Mouse (Mus musculus): Measurements from ENCODE around the gene Cby1. TPM values are rescaled to one million over a fixed set of nuclear protein-coding genes. Genes with fewer than 3 reads are reported as not detected.
A peak's percentile ranks its signal among the peaks of the same experiment; 100 is the strongest.
"Not testable (repeated sequence)": the region's sequence is repeated elsewhere in the genome, so short reads cannot be mapped to it uniquely, and the experiment has no call there.

The Cby1 gene
- polyA plus RNA-seq, 1 experiment from 2014 or later, result 60.3 TPM

DNA sequence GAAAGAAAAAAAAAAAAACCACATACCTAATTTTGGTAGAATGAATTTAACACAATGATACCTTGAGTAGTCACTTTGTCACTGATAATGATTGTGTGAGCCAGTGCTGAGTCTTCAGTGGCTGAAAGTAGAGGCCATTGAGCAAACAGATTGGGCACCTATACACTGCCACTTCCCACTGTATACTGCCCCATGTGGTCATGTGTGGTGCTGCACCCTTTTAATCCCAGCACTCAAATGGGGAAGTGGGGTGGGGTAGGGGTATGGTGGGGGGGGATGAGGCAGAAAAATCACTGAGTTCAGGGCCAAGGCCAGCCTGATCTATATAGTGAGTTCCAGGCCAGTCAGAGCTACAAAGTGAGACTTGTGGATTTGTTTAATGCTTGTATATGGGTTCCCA is 8.4 kb upstream of the Cby1 start:
- no peaks in the 10 kb centered on the region for H3K9me3 ChIP-seq
- H3K36me3 ChIP-seq, result peaks cover 7% of the 10 kb centered on the region; the same call in 1 of the 2 replicates

DNA sequence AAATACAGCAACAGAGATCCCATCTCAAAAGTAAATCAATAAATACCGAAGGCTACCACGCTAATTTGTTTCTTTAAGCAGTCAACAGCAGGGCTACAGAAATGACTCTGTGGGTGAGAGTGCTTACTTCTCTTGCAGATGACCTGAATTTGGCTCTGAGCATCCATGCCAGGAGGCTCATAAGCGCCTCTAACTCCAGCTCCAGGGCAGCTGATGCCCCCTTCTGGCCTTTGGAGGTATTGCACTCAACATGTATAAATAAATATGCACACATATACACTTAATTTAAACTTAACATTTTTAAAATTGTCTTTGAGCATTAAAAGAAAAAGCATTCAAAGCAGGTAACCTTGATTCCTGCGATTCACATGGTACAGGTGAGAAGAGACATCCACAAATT is 7.5 kb upstream of the Cby1 start:
- peaks cover 7% of the 10 kb centered on the region; the same call in 1 of the 2 replicates for H3K36me3 ChIP-seq
- H3K4me1 ChIP-seq, result no peaks in the 10 kb centered on the region
- no peaks in the 10 kb centered on the region for H3K9me3 ChIP-seq
- H3K27ac ChIP-seq, result no peak overlapping the region
- no peak overlapping the region for H3K4me3 ChIP-seq
- no peak overlapping the region for H3K9ac ChIP-seq
- H3K27me3 ChIP-seq, result no peaks in the 10 kb centered on the region
- ATAC-seq (ENCODE audit: insufficient number of reproducible peaks, insufficient read depth, low FRiP score, low TSS enrichment), result no peak
- H3K4me2 ChIP-seq (replicated peaks), result no peak overlapping the region
- WGBS, result 73% methylated on average over 4 of the region's 4 CpGs

More for the DNA sequence above, 8.4 kb upstream of the Cby1 start:
- H3K27me3 ChIP-seq, result no peaks in the 10 kb centered on the region
- no peaks in the 10 kb centered on the region for H3K4me1 ChIP-seq
- no peak overlapping the region for H3K4me2 ChIP-seq (replicated peaks)
- no peak overlapping the region for H3K4me3 ChIP-seq
- no peak overlapping the region for H3K9ac ChIP-seq
- H3K27ac ChIP-seq, result no peak overlapping the region
- no peak for ATAC-seq (ENCODE audit: insufficient number of reproducible peaks, insufficient read depth, low FRiP score, low TSS enrichment)

DNA sequence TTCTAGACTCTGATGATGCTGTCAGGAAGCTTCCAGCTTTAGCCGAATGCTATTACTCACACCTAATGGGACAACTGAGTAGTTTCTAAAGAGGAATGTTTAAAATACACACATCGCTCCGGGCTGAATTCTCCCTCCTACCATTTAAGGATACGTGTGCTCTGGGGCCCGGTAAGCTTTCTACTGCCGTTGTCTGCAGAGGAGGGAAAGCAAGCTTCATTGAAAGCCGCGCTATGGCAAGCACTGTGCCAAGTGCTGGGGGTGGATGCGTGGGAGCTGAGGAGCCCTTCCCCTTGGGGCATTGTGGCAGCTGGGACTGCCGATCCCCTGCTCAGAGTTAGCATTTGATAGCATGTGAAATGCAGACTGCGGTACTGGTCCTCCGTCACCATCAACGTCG is 2.5 kb upstream of the Cby1 start:
- no peak for ATAC-seq (ENCODE audit: insufficient number of reproducible peaks, insufficient read depth, low FRiP score, low TSS enrichment)
- Histone ChIP-seq H3K9me3 (no peaks in the 10 kb centered on the region), H3K27ac (no peak overlapping the region), H3K36me3 (peaks cover 1% of the 10 kb centered on the region; the same call in 1 of the 2 replicates), H3K9ac (no peak overlapping the region), H3K4me2 (replicated peaks) (no peak overlapping the region), H3K4me3 (no peak overlapping the region), H3K4me1 (peaks cover 9% of the 10 kb centered on the region), H3K27me3 (no peaks in the 10 kb centered on the region)
- 94% methylated on average over 14 of the region's 14 CpGs for WGBS

DNA sequence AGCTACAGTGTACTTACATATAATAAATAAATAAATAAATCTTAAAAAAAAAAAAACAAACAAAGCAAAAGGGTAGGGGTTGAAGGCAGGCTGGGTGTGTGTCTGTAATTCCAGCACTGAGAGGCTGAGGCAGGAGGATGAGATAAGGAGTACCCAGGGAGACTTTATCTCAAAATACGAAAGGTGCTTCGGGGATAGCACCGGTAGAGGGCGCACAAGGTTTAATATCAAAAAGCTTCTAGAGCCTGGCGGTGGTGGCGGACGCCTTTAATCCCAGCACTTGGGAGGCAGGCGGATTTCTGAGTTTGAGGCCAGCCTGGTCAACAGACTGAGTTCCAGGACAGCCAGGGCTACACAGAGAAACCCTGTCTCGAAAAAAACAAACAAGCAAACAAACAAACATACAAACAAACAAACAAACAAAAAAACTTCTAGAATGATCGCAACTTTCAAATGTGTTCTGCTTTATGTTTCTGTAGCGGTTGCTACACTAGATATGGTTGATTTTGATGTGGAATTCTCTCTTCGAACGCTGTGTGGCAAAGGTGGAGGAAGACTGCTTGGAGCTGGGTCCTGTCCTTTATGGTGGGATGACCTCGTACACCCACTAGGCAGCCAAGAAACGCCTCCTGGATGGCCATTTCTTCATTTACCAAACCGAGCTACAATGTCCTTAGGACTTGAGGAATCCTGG is 1.0 kb upstream of the Cby1 start:
- WGBS, result 4% methylated on average over 16 of the region's 16 CpGs
- no peak for ATAC-seq (ENCODE audit: insufficient number of reproducible peaks, insufficient read depth, low FRiP score, low TSS enrichment)
- no peaks in the 10 kb centered on the region; the same call in 1 of the 2 replicates for H3K9me3 ChIP-seq
- peak overlapping the region; percentile 61 for H3K4me3 ChIP-seq
- H3K9ac ChIP-seq, result peak overlapping the region; percentile 77
- peaks cover 15% of the 10 kb centered on the region for H3K36me3 ChIP-seq
- H3K4me2 ChIP-seq (replicated peaks), result peak overlapping the region; percentile 90
- peaks cover 9% of the 10 kb centered on the region for H3K4me1 ChIP-seq
- peak overlapping the region; percentile 89 for H3K27ac ChIP-seq
- no peaks in the 10 kb centered on the region for H3K27me3 ChIP-seq

DNA sequence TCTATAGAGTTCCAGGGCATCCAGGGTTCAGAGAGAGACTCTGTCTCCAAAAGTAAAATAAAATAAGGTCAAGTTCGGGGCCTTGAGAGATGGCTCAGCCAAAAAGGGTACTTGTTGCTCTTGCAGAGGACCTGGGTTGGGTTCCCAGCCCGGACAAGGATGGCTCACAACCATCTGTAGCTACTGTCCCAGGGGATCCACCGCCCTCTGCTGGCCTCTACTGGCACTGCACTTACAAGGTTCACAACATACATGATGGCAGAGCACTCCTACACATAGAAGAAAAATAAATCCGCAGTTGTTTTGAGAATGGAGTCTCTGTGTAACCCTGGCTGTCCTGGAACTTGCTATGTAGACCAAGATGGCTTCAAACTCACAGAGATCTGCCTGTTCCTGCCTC is 2.9 kb downstream of the Cby1 start:
- Histone ChIP-seq H3K27me3 (no peaks in the 10 kb centered on the region), H3K9ac (no peak overlapping the region), H3K9me3 (no peaks in the 10 kb centered on the region; the same call in 1 of the 2 replicates), H3K4me2 (replicated peaks) (no peak overlapping the region), H3K27ac (no peak overlapping the region), H3K36me3 (peaks cover 35% of the 10 kb centered on the region), H3K4me1 (peaks cover 9% of the 10 kb centered on the region), H3K4me3 (no peak overlapping the region)
- WGBS, result 70% methylated on average over 4 of the region's 4 CpGs
- ATAC-seq (ENCODE audit: insufficient number of reproducible peaks, insufficient read depth, low FRiP score, low TSS enrichment), result no peak

DNA sequence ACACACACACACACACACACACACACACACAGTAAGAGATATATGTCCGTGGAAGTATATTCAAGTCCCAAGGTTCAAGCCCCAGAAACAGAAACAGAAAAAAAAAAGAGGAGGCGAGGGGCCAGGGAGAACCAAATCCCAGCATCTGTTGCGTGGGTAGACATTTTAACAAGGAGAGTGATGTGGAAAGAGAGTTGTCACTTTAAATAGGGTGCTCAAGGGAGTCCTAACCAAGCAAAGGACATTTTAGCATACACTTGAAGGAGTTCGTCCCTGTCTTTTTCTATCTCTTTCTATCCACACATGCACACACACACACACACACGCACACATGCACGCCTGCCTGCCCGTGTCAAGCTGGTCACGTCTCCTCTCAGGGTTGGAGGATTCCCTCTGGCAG is 5.7 kb downstream of the Cby1 start:
- Histone ChIP-seq H3K4me3 (no peak overlapping the region), H3K27me3 (no peaks in the 10 kb centered on the region), H3K27ac (no peak overlapping the region), H3K36me3 (peaks cover 35% of the 10 kb centered on the region), H3K4me1 (peaks cover 3% of the 10 kb centered on the region), H3K9me3 (no peaks in the 10 kb centered on the region; the same call in 1 of the 2 replicates), H3K4me2 (replicated peaks) (no peak overlapping the region), H3K9ac (no peak overlapping the region)
- 91% methylated on average over 8 of the region's 8 CpGs for WGBS
- ATAC-seq (ENCODE audit: insufficient number of reproducible peaks, insufficient read depth, low FRiP score, low TSS enrichment), result no peak

DNA sequence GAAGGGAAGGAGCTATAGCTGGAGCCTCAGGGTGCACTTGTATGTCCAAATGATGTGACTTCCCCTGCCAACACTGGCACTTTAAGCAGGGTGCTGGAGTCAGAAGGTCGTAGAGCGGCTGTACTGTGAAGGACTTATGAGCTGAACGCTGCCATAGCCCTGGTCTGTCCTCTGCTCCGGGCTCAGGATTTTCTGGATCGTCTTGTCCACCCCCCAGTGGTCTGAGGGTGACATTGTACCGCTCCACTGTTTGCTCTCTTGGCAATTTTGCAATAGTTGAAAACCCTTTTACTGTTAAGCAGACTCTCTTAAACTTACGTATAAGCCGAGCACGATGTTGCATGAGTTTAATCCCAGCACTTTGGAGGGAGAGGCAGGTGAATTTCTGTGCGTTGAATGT is 10.2 kb downstream of the Cby1 start:
- Histone ChIP-seq H3K27me3 (no peaks in the 10 kb centered on the region), H3K4me2 (replicated peaks) (no peak overlapping the region), H3K4me3 (no peak overlapping the region), H3K36me3 (peaks cover 21% of the 10 kb centered on the region), H3K4me1 (peaks cover 5% of the 10 kb centered on the region), H3K9me3 (no peaks in the 10 kb centered on the region), H3K27ac (no peak overlapping the region), H3K9ac (no peak overlapping the region)
- ATAC-seq (ENCODE audit: insufficient number of reproducible peaks, insufficient read depth, low FRiP score, low TSS enrichment), result no peak
- WGBS, result 74% methylated on average over 10 of the region's 10 CpGs

DNA sequence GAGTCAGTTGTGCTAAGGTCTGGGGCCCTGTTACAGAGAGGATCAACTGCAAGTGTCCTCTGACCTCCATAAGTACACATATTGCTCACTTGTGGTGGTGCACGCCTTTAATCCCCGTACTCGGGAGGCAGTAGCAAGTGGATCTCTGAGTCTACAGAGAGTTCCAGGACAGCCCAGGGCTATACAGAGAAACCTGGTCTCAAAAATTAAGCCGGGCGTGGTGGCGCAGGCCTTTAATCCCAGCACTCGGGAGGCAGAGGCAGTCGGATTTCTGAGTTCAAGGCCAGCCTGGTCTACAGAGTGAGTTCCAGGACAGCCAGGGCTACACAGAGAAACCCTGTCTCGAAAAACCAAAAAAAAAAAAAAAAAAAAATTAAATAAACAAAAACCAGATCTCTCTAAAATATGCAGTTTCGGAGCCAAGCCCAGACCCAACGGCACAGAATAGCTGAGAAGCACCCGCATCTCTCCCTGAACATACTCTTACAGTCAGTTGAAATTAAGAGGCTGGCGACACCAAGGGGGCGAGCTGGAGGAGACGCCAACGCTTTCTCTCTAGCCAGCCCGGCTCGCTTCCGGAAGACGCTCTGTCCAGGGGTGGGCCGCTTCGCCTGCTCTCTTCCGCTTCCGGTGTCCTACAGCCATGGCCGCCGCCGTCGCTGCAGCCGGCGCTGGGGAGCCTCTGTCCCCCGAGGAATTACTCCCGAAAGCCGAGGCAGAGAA is 11.4 kb downstream of the Cby1 start, which contains the start of gene Tomm22:
Gene Tomm22, plus strand, starts transcription at position 613 of the 723 bp plus-strand sequence.
- H3K27me3 ChIP-seq, result no peaks in the 10 kb centered on the region
- H3K9ac ChIP-seq, result peak within 1 kb of the TSS; percentile 93
- H3K4me3 ChIP-seq, result peak within 1 kb of the TSS; percentile 97
- H3K36me3 ChIP-seq, result peaks cover 33% of the 10 kb centered on the region
- H3K9me3 ChIP-seq, result no peaks in the 10 kb centered on the region
- peak; percentile 95 for ATAC-seq (ENCODE audit: insufficient number of reproducible peaks, insufficient read depth, low FRiP score, low TSS enrichment)
- peak within 1 kb of the TSS; percentile 68 for H3K4me2 ChIP-seq (replicated peaks)
- H3K4me1 ChIP-seq, result peaks cover 5% of the 10 kb centered on the region
- 0 out of 2 replicates have a peak within 1 kb of the TSS, but pooled peaks have one; percentile 46 for H3K27ac ChIP-seq
- WGBS, result 19% methylated on average over 33 of the region's 33 CpGs

DNA sequence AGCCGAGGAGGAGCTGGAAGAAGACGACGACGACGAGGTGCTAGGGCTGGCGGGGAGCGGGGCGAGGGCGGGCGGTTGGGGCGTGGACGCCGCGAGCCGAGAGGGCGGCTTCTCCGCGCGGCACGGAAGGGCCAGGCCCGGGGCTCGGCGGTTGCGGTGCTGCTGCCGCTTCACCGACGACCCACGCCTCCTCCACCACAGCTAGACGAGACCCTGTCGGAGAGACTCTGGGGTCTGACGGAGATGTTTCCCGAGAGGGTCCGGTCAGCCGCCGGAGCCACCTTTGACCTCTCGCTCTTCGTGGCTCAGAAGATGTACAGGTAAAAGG is 11.9 kb downstream of the Cby1 start:
- H3K4me1 ChIP-seq, result peaks cover 5% of the 10 kb centered on the region
- peaks cover 31% of the 10 kb centered on the region for H3K36me3 ChIP-seq
- no peak for ATAC-seq (ENCODE audit: insufficient number of reproducible peaks, insufficient read depth, low FRiP score, low TSS enrichment)
- H3K27me3 ChIP-seq, result no peaks in the 10 kb centered on the region
- under 1% methylated on average over 37 of the region's 37 CpGs for WGBS
- peak overlapping the region; percentile 68 for H3K4me2 ChIP-seq (replicated peaks)
- 0 out of 2 replicates have a peak overlapping the region, but pooled peaks have one; percentile 46 for H3K27ac ChIP-seq
- H3K9me3 ChIP-seq, result no peaks in the 10 kb centered on the region
- H3K9ac ChIP-seq, result peak overlapping the region; percentile 93
- peak overlapping the region; percentile 97 for H3K4me3 ChIP-seq

DNA sequence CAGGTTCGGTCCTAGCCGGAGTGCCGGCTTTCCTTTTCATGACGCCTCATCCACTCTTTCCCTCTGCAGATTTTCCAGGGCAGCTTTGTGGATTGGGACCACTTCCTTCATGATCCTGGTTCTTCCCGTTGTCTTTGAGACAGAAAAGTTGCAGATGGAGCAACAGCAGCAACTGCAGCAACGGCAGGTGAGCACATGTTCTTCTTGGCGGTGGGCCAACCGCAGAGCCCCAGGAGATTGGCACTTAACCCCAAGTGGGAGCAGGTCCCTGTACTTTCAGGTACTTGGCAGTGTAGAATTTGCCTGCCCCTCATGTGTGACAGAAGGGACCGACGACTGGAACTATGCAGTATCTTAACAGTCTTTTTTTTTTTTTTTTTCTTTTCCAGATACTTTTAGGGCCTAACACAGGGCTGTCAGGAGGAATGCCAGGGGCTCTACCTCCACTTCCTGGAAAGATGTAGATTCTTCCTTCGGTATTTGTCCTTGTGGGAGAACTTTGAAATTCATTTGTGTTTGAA is 12.9 kb downstream of the Cby1 start:
- H3K4me1 ChIP-seq, H3K9ac ChIP-seq: not testable (repeated sequence)
- peaks cover 35% of the 10 kb centered on the region for H3K36me3 ChIP-seq

DNA sequence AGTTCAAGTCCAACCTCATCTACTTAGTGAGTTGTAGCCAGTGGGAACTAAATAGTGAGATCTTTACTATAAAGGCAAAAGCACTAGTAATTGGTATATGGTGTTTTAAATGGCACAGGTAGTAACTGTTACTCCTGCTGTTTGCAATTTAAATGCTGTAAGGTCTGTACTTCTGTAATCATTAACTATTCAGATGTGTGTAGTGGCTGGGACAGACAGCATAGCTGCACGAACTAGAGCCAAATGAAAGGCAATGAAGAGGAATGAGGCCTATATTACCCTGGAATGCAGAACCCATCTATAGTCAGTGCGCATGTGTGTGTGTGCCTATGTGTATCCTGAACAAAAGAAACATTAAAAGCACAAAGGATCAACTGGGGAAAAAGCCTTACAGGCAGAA is 18.9 kb downstream of the Cby1 start:
- Histone ChIP-seq H3K4me3 (no peak overlapping the region), H3K27ac (no peak overlapping the region), H3K4me1 (peaks cover 9% of the 10 kb centered on the region), H3K9me3 (no peaks in the 10 kb centered on the region), H3K27me3 (no peaks in the 10 kb centered on the region), H3K4me2 (replicated peaks) (no peak overlapping the region), H3K36me3 (peaks cover 38% of the 10 kb centered on the region), H3K9ac (no peak overlapping the region)
- 82% methylated on average over 2 of the region's 2 CpGs for WGBS
- no peak for ATAC-seq (ENCODE audit: insufficient number of reproducible peaks, insufficient read depth, low FRiP score, low TSS enrichment)

More for the DNA sequence above, 12.9 kb downstream of the Cby1 start:
- WGBS, result 83% methylated on average over 11 of the region's 11 CpGs
- Histone ChIP-seq H3K4me2 (replicated peaks) (peak overlapping the region; percentile 68), H3K4me3 (peak overlapping the region; percentile 97)
- H3K27ac ChIP-seq; ATAC-seq (ENCODE audit: insufficient number of reproducible peaks, insufficient read depth, low FRiP score, low TSS enrichment); H3K27me3 ChIP-seq; H3K9me3 ChIP-seq: not testable (repeated sequence)

DNA sequence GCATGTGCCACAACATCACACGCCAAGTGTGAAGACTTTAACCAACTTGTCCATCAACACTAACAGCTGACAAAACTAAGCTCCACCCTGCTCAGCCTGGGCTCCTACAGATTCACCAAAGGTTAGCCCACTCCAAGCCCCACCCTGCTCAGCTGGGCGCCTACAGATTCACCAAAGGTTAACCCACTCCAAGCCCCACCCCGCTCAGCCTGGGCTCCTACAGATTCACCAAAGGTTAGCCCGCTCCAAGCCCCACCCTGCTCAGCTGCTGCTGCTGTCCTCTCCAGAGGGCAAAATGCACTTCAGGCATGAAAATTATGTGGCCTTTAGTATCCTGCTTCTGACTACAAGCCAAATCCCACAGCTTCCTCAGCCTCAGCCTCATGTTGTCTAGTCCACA is 23.0 kb downstream of the Cby1 start:
- no peak for ATAC-seq (ENCODE audit: insufficient number of reproducible peaks, insufficient read depth, low FRiP score, low TSS enrichment)
- Histone ChIP-seq H3K9me3 (no peaks in the 10 kb centered on the region), H3K4me1 (peaks cover 45% of the 10 kb centered on the region), H3K4me3 (no peak overlapping the region), H3K36me3 (peaks cover 2% of the 10 kb centered on the region; the same call in 1 of the 2 replicates), H3K27me3 (no peaks in the 10 kb centered on the region), H3K4me2 (replicated peaks) (no peak overlapping the region), H3K27ac (no peak overlapping the region), H3K9ac (no peak overlapping the region)
- 89% methylated on average over 4 of the region's 4 CpGs for WGBS

Measured in embryonic facial prominence, embryonic 12.5 days (tissue).